Mouse (Mus musculus) CH12.LX (cell line): ENCODE data around the gene Zfp697. TPM values are rescaled to one million over a fixed set of nuclear protein-coding genes. Genes with fewer than 3 reads are reported as not detected.

Experiments
- DNase-seq: peaks from one replicate; pipeline ENCODE4 v3.0.0-alpha.2; 2013; ENCODE audit errors: extremely low read depth
- H3K27ac ChIP-seq: 2 replicates; pipeline ENCODE4 v1.5.1; 2012; ENCODE audit warnings: low read depth, mild to moderate bottlenecking, control low read depth, moderate library complexity; ENCODE audit not compliant: insufficient read depth
- H3K27me3 ChIP-seq: replicated peaks from 2 replicates; pipeline ENCODE3; 2012; ENCODE audit warnings: inconsistent platforms
- H3K36me3 ChIP-seq, 2 experiments: replicated peaks in 1 of 2; 2 replicates each; pipeline versions ENCODE3 to v1.6.1; 2012; ENCODE audit warnings: inconsistent platforms in 1 of 2, low read length in 1 of 2, mild to moderate bottlenecking in 1 of 2, mixed read lengths in 1 of 2, moderate library complexity in 1 of 2; ENCODE audit not compliant: control insufficient read depth in 1 of 2, insufficient read depth in 1 of 2
- H3K4me1 ChIP-seq, 2 experiments: 2 replicates each; pipeline ENCODE4 v1.6.1; 2012; ENCODE audit warnings: inconsistent platforms in 1 of 2, moderate library complexity in 1 of 2; ENCODE audit not compliant: insufficient read depth in 2 of 2, control insufficient read depth in 1 of 2
- H3K4me2 ChIP-seq: 2 replicates; pipeline ENCODE4 v1.6.1; 2012; ENCODE audit warnings: low read depth, mild to moderate bottlenecking, control low read depth; ENCODE audit not compliant: poor library complexity, insufficient read depth, severe bottlenecking
- H3K4me3 ChIP-seq, 3 experiments: fragments of 150-350 bp in 1 of 3; sonication (generic) in 1 of 3; replicated peaks in 1 of 3; 2 replicates each; pipeline versions ENCODE3 to v1.5.1; 2011 to 2012; ENCODE audit warnings: low read depth in 2 of 3, low read length in 2 of 3, mild to moderate bottlenecking in 2 of 3, moderate library complexity in 2 of 3, control low read depth in 1 of 3, improper control_type of control experiment in 1 of 3, inconsistent platforms in 1 of 3, mixed read lengths in 1 of 3; ENCODE audit not compliant: poor library complexity in 1 of 3
- H3K79me2 ChIP-seq: replicated peaks from 2 replicates; pipeline ENCODE4 v1.6.1; 2012; ENCODE audit warnings: mild to moderate bottlenecking, moderate library complexity; ENCODE audit not compliant: control insufficient read depth, poor library complexity, insufficient read depth, severe bottlenecking; ENCODE audit errors: extremely low read depth
- H3K9ac ChIP-seq: 2 replicates; pipeline ENCODE4 v1.6.1; 2012; ENCODE audit warnings: low read depth, mild to moderate bottlenecking, control low read depth, moderate library complexity; ENCODE audit not compliant: insufficient read depth
- H3K9me3 ChIP-seq: replicated peaks from 2 replicates; pipeline ENCODE3; 2012; ENCODE audit warnings: low read length, inconsistent platforms, mixed read lengths
- CTCF ChIP-seq, 2 experiments: IDR thresholded peaks in 1 of 2; conservative IDR thresholded peaks in 1 of 2; 2 replicates each; pipeline ENCODE4 v1.5.1; 2011 to 2012; ENCODE audit warnings: low read depth in 2 of 2, low read length in 2 of 2, improper control_type of control experiment in 1 of 2, inconsistent platforms in 1 of 2, mild to moderate bottlenecking in 1 of 2, moderate library complexity in 1 of 2
- IRF4 ChIP-seq: IDR thresholded peaks from 2 replicates; pipeline ENCODE4 v1.6.1; 2014; ENCODE audit warnings: low read depth, mild to moderate bottlenecking, inconsistent platforms, low read length, improper control_type of control experiment
- MAZ ChIP-seq: IDR thresholded peaks from 2 replicates; pipeline ENCODE4 v1.6.1; 2012; ENCODE audit warnings: low read depth, mild to moderate bottlenecking, inconsistent platforms, low read length, improper control_type of control experiment, moderate library complexity
- PAX5 ChIP-seq: IDR thresholded peaks from 2 replicates; pipeline ENCODE4 v1.6.1; 2012; ENCODE audit warnings: low read length, inconsistent platforms, mixed read lengths
- POLR2AphosphoS2 ChIP-seq: IDR thresholded peaks from 2 replicates; pipeline ENCODE4 v1.6.1; 2011; ENCODE audit warnings: low read depth, low read length, improper control_type of control experiment
- TCF12 ChIP-seq: IDR thresholded peaks from 2 replicates; pipeline ENCODE4 v1.6.1; 2014; ENCODE audit warnings: low read depth, mild to moderate bottlenecking, inconsistent platforms, low read length, improper control_type of control experiment
- ZC3H11A ChIP-seq: IDR thresholded peaks from 2 replicates; pipeline ENCODE4 v1.6.1; 2012; ENCODE audit warnings: low read depth, mild to moderate bottlenecking, inconsistent platforms, low read length, improper control_type of control experiment
- dilution Hi-C: fragments of 300-500 bp; cut with MboI; formaldehyde crosslinking; loops from 2 replicates; pipeline ENCODE4 v1.14.3; 2020; ENCODE audit warnings: low sequenced_read_pairs; ENCODE audit not compliant: extremely low pct_unique_long_range_greater_than_20kb, extremely low pct_ligation_motif_present
- in situ Hi-C: fragments of 300-500 bp; cut with MboI; formaldehyde crosslinking; loops from 3 replicates; pipeline ENCODE4 v1.14.3; 2019; ENCODE audit warnings: low sequenced_read_pairs, low pct_ligation_motif_present, low pct_unique_long_range_greater_than_20kb, mixed read lengths
- polyA plus RNA-seq: library from polyadenylated mRNA; unstranded; fragments of >175 nt; gene quantifications from 2 replicates; pipeline ENCODE4 v1.2.1, GENCODE M21; 2012; ENCODE audit warnings: low read depth; ENCODE audit not compliant: insufficient read length
- total RNA-seq, 2 experiments: library from RNA; depleted of rRNA; stranded (reverse); fragments of 300-350 nt in 1 of 2; fragments of >200 nt in 1 of 2; gene quantifications; 2 replicates each; pipeline ENCODE4 v1.2.3; 2012 to 2014

The Zfp697 gene
- total and polyA plus RNA-seq, 3 experiments, result not detected

GRCm38 (mm10) chr3:98756836-98757235 lies 374.6 kb downstream of the Zfp697 start:
- Histone ChIP-seq H3K4me3 (no peak overlapping the region), H3K9ac (no peak overlapping the region), H3K27me3 (peaks cover 7% of the 10 kb centered on the region), H3K36me3 (no peaks in the 10 kb centered on the region), H3K4me1 (no peaks in the 10 kb centered on the region), H3K27ac (no peak overlapping the region), H3K9me3 (no peaks in the 10 kb centered on the region), H3K79me2 (no peaks in the 10 kb centered on the region), H3K4me2 (no peak overlapping the region)
- no peak for TF ChIP-seq POLR2AphosphoS2
- TF ChIP-seq ZC3H11A, result no peak
- no peak for DNase-seq
- in situ Hi-C loops (no loop called here), dilution Hi-C loops (no loop called here)

DNA sequence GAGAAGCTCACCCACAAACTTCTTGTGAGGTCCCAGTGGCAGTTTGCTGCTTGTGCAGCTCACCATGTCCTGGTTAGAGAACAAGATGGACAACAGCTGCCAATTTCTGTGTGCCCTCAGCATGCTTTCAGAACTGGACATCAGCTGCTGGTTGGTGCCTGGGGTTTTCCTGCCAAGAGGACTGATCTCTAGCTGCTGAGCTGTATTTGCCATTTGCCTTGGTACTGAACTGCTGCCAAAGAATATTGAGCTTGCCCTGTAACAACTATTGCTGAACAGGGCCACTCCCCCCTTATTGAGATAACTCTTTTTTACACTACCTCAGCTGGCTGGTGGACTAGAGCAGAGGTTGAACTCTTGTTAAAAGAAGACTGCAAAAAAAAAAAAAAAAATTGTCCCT lies 381.9 kb downstream of the Zfp697 start:
- DNase-seq, result no peak
- no peak overlapping the region for H3K4me3 ChIP-seq
- peaks cover 8% of the 10 kb centered on the region for H3K27me3 ChIP-seq
- dilution Hi-C loops (no loop called here), in situ Hi-C loops (no loop called here)
- H3K36me3 ChIP-seq, result no peaks in the 10 kb centered on the region
- H3K27ac ChIP-seq, result no peak overlapping the region
- H3K9me3 ChIP-seq, result no peaks in the 10 kb centered on the region
- H3K4me2 ChIP-seq, result no peak overlapping the region
- no peaks in the 10 kb centered on the region for H3K4me1 ChIP-seq
- TF ChIP-seq IRF4 (no peak), TCF12 (no peak), PAX5 (no peak)
- no peaks in the 10 kb centered on the region for H3K79me2 ChIP-seq
- H3K9ac ChIP-seq, result no peak overlapping the region

DNA sequence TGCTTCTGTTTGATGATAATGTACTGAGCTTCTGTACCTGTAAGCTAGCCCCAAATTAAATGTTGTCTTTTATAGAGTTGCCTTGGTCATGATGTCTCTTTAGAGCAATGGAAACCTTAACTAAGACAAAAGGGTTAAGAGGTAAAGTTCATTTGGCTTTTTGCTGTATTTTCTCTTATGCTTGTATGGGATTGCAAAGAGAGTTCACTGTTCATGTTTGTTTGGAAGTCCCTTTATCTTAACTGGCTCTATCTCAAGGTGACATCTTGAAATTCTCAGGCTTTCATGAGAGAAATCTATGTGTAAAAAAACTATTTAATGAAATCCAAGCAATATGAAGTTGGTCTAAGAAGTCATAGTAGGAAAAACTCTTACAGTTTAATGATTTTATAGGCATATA lies 398.7 kb downstream of the Zfp697 start:
- no peak overlapping the region for H3K4me2 ChIP-seq
- H3K4me1 ChIP-seq, result peaks cover 4 to 5% of the 10 kb centered on the region in 2 experiments; a peak in 3 of 4 replicates
- in situ Hi-C loops (no loop called here), dilution Hi-C loops (no loop called here)
- H3K36me3 ChIP-seq, result no peaks in the 10 kb centered on the region
- H3K27me3 ChIP-seq, result no peaks in the 10 kb centered on the region
- H3K4me3 ChIP-seq, result no peak overlapping the region
- DNase-seq, result no peak
- no peaks in the 10 kb centered on the region for H3K9me3 ChIP-seq
- H3K27ac ChIP-seq, result no peak overlapping the region
- H3K79me2 ChIP-seq, result no peaks in the 10 kb centered on the region
- no peak overlapping the region for H3K9ac ChIP-seq
- no peak for TF ChIP-seq CTCF (conservative IDR thresholded peaks at IDR 0.05 in 1 of 2, IDR thresholded peaks at IDR 0.05 in 1 of 2; ENCODE audit: low read depth in 2 of 2, low read length in 2 of 2)
- no peak for TF ChIP-seq MAZ
